Mouse (Mus musculus) adrenal gland, postnatal 36 days (tissue): Measurements from ENCODE around the gene Vmn1r223. TPM values are rescaled to one million over a fixed set of nuclear protein-coding genes. Genes with fewer than 3 reads are reported as not detected.

Experiments
- total RNA-seq, 2 experiments: library from RNA; stranded (reverse); gene quantifications; 2 replicates each; pipeline ENCODE4 v1.2.3; 2021

Vmn1r223 gene
- total RNA-seq, 2 experiments from 2014 or later, result not detected

Other genes starting within 250 kb of the Vmn1r223 start
- not detected for gene Vmn1r213, start 239.5 kb upstream of the Vmn1r223 start, total RNA-seq
- gene Vmn1r214, start 216.7 kb upstream of the Vmn1r223 start, total RNA-seq, result not detected
- gene Vmn1r215, start 179.1 kb upstream of the Vmn1r223 start, total RNA-seq, result not detected
- gene Vmn1r217, start 128.9 kb upstream of the Vmn1r223 start, total RNA-seq, result not detected
- not detected for gene Vmn1r218, start 114.0 kb upstream of the Vmn1r223 start, total RNA-seq
- gene Vmn1r219, start 87.8 kb upstream of the Vmn1r223 start, total RNA-seq, result not detected
- not detected for gene Vmn1r220, start 59.2 kb upstream of the Vmn1r223 start, total RNA-seq
- gene Vmn1r221, start 33.0 kb upstream of the Vmn1r223 start, total RNA-seq, result not detected
- gene Vmn1r222, start 11.2 kb upstream of the Vmn1r223 start, total RNA-seq, result not detected
- 10 to 100 TPM; 19.4 to 21.2 TPM for gene Zfp322a, start 122.1 kb downstream of the Vmn1r223 start, total RNA-seq
- gene Abt1, start 176.7 kb downstream of the Vmn1r223 start, total RNA-seq, result 1 to 10 TPM; 6.9 to 8.3 TPM
- gene Btn1a1, start 218.8 kb downstream of the Vmn1r223 start, total RNA-seq, result not detected
- gene Btn2a2, start 241.7 kb downstream of the Vmn1r223 start, total RNA-seq, result not detected